Mouse (Mus musculus) limb, embryonic 14.5 days (tissue): Measurements from ENCODE around the gene Crlf3. TPM values are rescaled to one million over a fixed set of nuclear protein-coding genes. Genes with fewer than 3 reads are reported as not detected.
"Not testable (repeated sequence)": the region's sequence is repeated elsewhere in the genome, so short reads cannot be mapped to it uniquely, and the experiment has no call there.

Experiments used
- ATAC-seq: fragments of 200-750 bp; cut with Nextera tagmentation; 2 replicates; pipeline ENCODE4 v1.8.0; 2017; ENCODE audit warnings: low read depth, moderate number of reproducible peaks, moderate TSS enrichment; ENCODE audit not compliant: low FRiP score
- DNase-seq: peaks from one replicate; pipeline ENCODE4 v3.0.0-alpha.2; 2015; ENCODE audit warnings: low spot score
- H3K27ac ChIP-seq: fragments of 300-500 bp; sonication (generic); replicated peaks from 2 replicates; pipeline ENCODE4 v1.5.1; 2014; ENCODE audit warnings: low read depth, mild to moderate bottlenecking, low read length, moderate library complexity, mixed read lengths
- H3K27me3 ChIP-seq: fragments of 300-500 bp; sonication (generic); 2 replicates; pipeline ENCODE4 v1.6.1; 2014; ENCODE audit warnings: low read length, mixed read lengths; ENCODE audit not compliant: control insufficient read depth, insufficient read depth
- H3K36me3 ChIP-seq: fragments of 300-500 bp; sonication (generic); 2 replicates; pipeline ENCODE4 v1.6.1; 2014; ENCODE audit warnings: mild to moderate bottlenecking, low read length, moderate library complexity, mixed read lengths; ENCODE audit not compliant: control insufficient read depth, insufficient read depth
- H3K4me1 ChIP-seq: fragments of 300-500 bp; sonication (generic); 2 replicates; pipeline ENCODE4 v1.6.1; 2014; ENCODE audit warnings: antibody characterized with exemption, low read length, mixed read lengths; ENCODE audit not compliant: control insufficient read depth, insufficient read depth
- H3K4me2 ChIP-seq: fragments of 300-500 bp; sonication (generic); replicated peaks from 2 replicates; pipeline ENCODE4 v1.6.1; 2014; ENCODE audit warnings: low read depth, mild to moderate bottlenecking, low read length, moderate library complexity; ENCODE audit not compliant: severe bottlenecking
- H3K4me3 ChIP-seq: fragments of 300-500 bp; sonication (generic); replicated peaks from 2 replicates; pipeline ENCODE4 v1.5.1; 2014; ENCODE audit warnings: low read length
- H3K9ac ChIP-seq: fragments of 300-500 bp; sonication (generic); 2 replicates; pipeline ENCODE4 v1.6.1; 2014; ENCODE audit warnings: mild to moderate bottlenecking, low read depth, low read length, moderate library complexity; ENCODE audit not compliant: severe bottlenecking
- H3K9me3 ChIP-seq: fragments of 300-500 bp; sonication (generic); 2 replicates; pipeline ENCODE4 v1.6.1; 2016; ENCODE audit warnings: low read length; ENCODE audit not compliant: control insufficient read depth
- POLR2A ChIP-seq: fragments of 200-500 bp; IDR thresholded peaks from 2 replicates; pipeline ENCODE4 v1.8.0; 2012; ENCODE audit warnings: inconsistent platforms, mild to moderate bottlenecking, moderate library complexity, borderline replicate concordance; ENCODE audit not compliant: insufficient read depth, insufficient read length; ENCODE audit errors: extremely low read depth
- WGBS: fragments of 180-500 bp; shearing (Covaris S2); extraction: QIAGEN DNeasy Blood & Tissue Kit; methylation state at CpG from one replicate; pipeline ENCODE4 v1.1.7; 2014; 5-methylcytosine and 5-hydroxymethylcytosine counted together
- polyA plus RNA-seq, 2 experiments: library from polyadenylated mRNA; depleted of rRNA in 1 of 2; stranded (reverse) in 1 of 2; unstranded in 1 of 2; fragments of >200 nt; fragmentation: Nextera tagmentation in 1 of 2; extraction: Ambion mirVana in 1 of 2; gene quantifications; 2 replicates each; pipeline versions ENCODE4 v1.2.1 to v1.2.3; 2012 to 2014

The Crlf3 gene
- polyA plus RNA-seq, 2 experiments: 34.9 to 44.1 TPM

DNA sequence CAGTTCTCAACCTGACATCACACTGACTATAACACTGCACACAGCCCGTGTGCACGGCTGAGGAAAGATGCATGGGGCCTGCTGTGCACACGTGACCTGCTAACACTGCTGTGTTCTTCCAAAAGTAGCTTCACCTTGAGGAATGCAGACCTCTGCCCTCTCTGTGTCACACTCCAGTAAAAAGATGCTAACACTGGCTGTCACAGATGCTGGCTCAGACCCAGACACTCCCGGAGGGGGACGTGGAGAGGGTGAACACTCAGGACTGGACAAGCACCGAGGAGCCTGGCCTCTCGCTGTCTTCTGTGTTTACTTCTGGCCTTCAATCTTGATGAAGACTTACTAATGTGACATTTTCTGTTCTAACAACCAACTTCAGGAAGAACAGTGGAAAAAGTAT is 33.9 kb downstream of the Crlf3 start:
- peaks cover 32% of the 10 kb centered on the region for H3K36me3 ChIP-seq
- WGBS: 85% methylated on average over 7 of the region's 7 CpGs
- DNase-seq (no peak), ATAC-seq (no peak)
- H3K27ac ChIP-seq: no peak overlapping the region
- H3K4me3 ChIP-seq: no peak overlapping the region
- H3K9me3 ChIP-seq: no peaks in the 10 kb centered on the region
- H3K4me2 ChIP-seq: no peak overlapping the region
- H3K27me3 ChIP-seq: no peaks in the 10 kb centered on the region
- H3K9ac ChIP-seq: no peak overlapping the region
- H3K4me1 ChIP-seq: peaks cover 3% of the 10 kb centered on the region; the same call in 1 of the 2 replicates
- no peak for TF ChIP-seq POLR2A

DNA sequence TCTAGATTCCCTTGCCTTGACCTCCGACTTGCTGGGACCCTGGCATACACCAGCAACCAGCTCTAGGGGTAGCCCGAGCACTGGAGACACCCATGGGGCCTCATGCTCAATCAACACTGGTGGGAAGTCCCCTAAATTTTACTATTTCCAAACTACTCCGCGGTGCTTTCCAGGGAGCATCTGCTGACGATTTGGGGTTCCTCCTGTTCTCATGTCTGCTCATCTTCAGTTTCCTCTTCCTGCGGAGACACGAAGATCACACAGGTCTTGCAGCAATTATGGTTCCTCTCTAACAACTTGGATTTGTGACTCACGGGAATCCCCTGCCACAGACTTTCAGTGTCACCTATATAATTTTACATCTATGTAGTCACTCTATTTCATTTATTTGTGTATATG is 37.4 kb downstream of the Crlf3 start:
- Histone ChIP-seq H3K36me3 (peaks cover 24% of the 10 kb centered on the region), H3K9ac (no peak overlapping the region), H3K4me2 (no peak overlapping the region), H3K27me3 (no peaks in the 10 kb centered on the region), H3K27ac (no peak overlapping the region), H3K9me3 (no peaks in the 10 kb centered on the region), H3K4me3 (no peak overlapping the region), H3K4me1 (no peaks in the 10 kb centered on the region)
- no peak for TF ChIP-seq POLR2A
- no peak for DNase-seq
- 83% methylated on average over 8 of the region's 8 CpGs for WGBS
- ATAC-seq: no peak

DNA sequence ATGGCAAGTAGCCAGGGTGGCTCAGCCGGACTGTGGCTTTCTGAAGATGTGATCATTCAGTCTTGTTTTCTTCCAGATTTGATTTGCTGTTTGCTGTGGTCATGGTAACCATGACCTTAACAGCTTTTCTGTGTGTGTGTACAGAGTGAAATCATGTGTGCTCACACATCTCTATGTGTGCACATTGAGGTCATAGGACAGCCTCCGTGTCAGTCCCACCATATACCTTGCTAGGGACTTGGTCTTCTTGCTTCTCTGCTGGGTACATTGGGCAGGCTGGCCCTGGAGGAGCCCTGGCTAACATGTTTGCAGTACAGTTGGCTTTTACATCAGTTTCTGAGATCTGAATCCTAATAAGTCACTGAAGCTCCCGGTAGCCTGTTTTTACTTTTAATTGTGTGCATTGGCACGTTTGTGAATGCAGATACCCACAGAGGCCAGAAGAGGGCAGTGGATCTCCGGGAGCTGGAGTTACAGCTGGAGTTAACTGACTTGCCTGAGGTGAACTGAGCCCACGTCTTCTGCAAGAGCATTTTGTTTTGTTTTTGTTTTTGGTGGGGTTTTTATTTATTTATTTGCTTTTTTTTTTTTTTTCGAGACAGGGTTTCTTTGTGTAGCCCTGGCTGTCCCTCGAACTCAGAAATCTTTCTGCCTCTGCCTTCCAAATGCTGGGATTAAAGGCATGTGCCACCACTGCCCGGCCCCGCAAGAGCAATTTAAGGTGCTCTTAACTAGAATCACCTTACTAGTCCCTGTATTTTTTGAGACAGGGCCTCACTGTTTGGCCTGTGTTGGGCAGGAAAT is 38.0 kb downstream of the Crlf3 start:
- no peaks in the 10 kb centered on the region for H3K4me1 ChIP-seq
- DNase-seq (no peak), ATAC-seq (no peak)
- no peak overlapping the region for H3K4me2 ChIP-seq
- WGBS: 55% methylated on average over 10 of the region's 10 CpGs
- no peaks in the 10 kb centered on the region for H3K9me3 ChIP-seq
- H3K36me3 ChIP-seq: peaks cover 19% of the 10 kb centered on the region
- no peak for TF ChIP-seq POLR2A
- no peak overlapping the region for H3K27ac ChIP-seq
- H3K4me3 ChIP-seq: no peak overlapping the region
- H3K27me3 ChIP-seq: no peaks in the 10 kb centered on the region
- H3K9ac ChIP-seq: no peak overlapping the region

DNA sequence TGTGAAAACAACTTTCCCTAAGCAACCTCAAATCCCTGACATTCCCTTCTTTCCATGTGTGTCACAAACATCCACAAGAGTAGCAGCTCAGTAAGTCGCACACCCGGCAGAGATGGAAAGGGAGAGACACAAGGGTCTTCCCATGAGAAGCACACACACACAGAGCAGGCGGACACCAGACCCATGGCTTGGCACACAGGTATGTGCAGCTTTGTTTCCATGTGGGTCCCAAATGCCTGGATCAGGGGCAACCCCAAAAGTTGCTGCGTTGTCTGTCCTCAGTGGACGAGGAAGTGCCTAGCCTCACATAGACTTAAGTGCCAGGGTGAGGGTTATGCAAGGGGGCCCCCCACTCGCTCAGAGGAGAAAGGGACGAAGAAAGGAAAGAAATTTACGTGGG is 43.3 kb downstream of the Crlf3 start:
- H3K27ac ChIP-seq: no peak overlapping the region
- no peak for TF ChIP-seq POLR2A
- no peaks in the 10 kb centered on the region for H3K9me3 ChIP-seq
- H3K4me1 ChIP-seq: no peaks in the 10 kb centered on the region
- DNase-seq (no peak), ATAC-seq (no peak)
- no peak overlapping the region for H3K4me2 ChIP-seq
- no peak overlapping the region for H3K4me3 ChIP-seq
- no peak overlapping the region for H3K9ac ChIP-seq
- H3K36me3 ChIP-seq: peaks cover 18% of the 10 kb centered on the region
- WGBS: 62% methylated on average over 8 of the region's 8 CpGs
- H3K27me3 ChIP-seq: no peaks in the 10 kb centered on the region

DNA sequence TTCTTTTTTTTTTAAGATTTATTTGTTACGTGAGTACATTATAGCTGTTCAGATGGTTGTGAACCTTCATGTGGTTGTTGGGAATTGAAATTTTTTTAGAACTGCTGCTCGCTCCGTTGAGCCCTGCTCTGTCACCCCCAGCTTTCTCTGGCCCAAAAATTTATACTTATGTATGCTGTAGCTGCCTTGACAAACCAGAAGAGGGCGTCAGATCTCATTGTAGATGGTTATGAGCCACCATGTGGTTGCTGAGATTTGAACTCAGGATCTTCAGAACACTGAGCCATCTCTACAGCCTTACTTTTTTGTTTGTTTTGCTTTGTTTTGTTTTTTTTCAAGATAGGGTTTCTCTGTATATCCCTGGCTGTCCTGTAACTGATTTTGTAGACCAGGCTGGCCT is 59.5 kb downstream of the Crlf3 start:
- H3K36me3 ChIP-seq: peaks cover 82% of the 10 kb centered on the region
- DNase-seq (no peak), ATAC-seq (no peak)
- no peak overlapping the region for H3K27ac ChIP-seq
- H3K4me2 ChIP-seq: no peak overlapping the region
- no peak for TF ChIP-seq POLR2A
- WGBS: 89% methylated on average over 4 of the region's 4 CpGs
- H3K9me3 ChIP-seq: no peaks in the 10 kb centered on the region
- no peak overlapping the region for H3K9ac ChIP-seq
- no peak overlapping the region for H3K4me3 ChIP-seq
- H3K4me1 ChIP-seq: no peaks in the 10 kb centered on the region
- no peaks in the 10 kb centered on the region for H3K27me3 ChIP-seq

DNA sequence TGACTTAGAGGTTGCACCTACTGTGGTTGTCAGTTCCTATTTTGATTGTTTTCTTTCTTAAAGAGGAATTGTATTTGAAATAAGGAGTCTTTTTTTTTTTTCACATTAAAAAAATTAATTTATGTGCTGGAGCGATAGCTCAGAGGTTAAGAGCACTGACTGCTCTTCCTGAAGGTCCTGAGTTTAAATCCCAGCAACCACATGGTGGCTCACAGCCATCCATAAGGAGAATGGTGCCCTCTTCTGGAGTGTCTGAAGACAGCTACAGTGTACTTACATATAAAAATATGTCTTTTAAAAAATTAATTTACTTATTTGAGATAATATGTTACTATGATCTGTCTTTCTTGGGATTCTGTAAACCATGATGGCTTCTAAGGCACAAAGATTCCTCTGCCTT is 61.0 kb downstream of the Crlf3 start:
- DNase-seq (no peak), ATAC-seq (no peak)
- H3K27ac ChIP-seq: no peak overlapping the region
- H3K4me3 ChIP-seq: no peak overlapping the region
- WGBS: 93% methylated on average over 1 of the region's 1 CpGs
- no peak overlapping the region for H3K9ac ChIP-seq
- peaks cover 82% of the 10 kb centered on the region for H3K36me3 ChIP-seq
- TF ChIP-seq POLR2A: no peak
- no peaks in the 10 kb centered on the region for H3K27me3 ChIP-seq
- H3K4me2 ChIP-seq: no peak overlapping the region
- H3K9me3 ChIP-seq: no peaks in the 10 kb centered on the region
- H3K4me1 ChIP-seq: no peaks in the 10 kb centered on the region

DNA sequence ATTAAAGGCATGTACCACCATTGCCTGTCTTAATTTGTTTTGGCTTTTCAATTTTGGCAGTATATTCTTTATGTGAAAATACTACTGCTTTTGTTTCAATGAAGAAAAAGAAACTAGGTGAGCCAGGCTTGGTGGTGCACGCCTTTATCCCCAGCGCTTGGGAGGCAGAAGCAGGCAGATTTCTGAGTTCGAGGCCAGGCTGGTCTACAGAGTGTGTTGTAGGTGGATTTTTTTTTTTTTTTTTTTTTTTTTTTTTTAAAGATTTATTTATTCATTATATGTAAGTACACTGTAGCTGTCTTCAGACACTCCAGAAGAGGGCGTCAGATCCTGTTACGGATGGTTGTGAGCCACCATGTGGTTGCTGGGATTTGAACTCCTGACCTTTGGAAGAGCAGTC is 64.3 kb downstream of the Crlf3 start:
- not testable (repeated sequence) for H3K9me3 ChIP-seq, H3K4me2 ChIP-seq
- 97% methylated on average over 3 of the region's 5 CpGs for WGBS

More for the DNA sequence above, 64.3 kb downstream of the Crlf3 start:
- H3K4me3 ChIP-seq, DNase-seq, ATAC-seq, H3K27ac ChIP-seq, H3K9ac ChIP-seq, H3K27me3 ChIP-seq, H3K4me1 ChIP-seq: not testable (repeated sequence)
- peaks cover 80% of the 10 kb centered on the region for H3K36me3 ChIP-seq
